Mouse (Mus musculus): ENCODE results near the gene Zbtb38.

Zbtb38 gene

GRCm38 (mm10) chr9:96660510-96661244 lies 92.0 kb downstream of the Zbtb38 start:
- H3K9me3 ChIP-seq (ENCODE audit: low read length), result peaks cover 15% of the 10 kb centered on the region
- TF ChIP-seq NANOG (IDR thresholded peaks at IDR 0.05; ENCODE audit: borderline replicate concordance, low read length), result no peak
- TF ChIP-seq POU5F1 (IDR thresholded peaks at IDR 0.05; ENCODE audit: borderline replicate concordance, low read length), result no peak
- TF ChIP-seq CTCF (conservative IDR thresholded peaks at IDR 0.05; ENCODE audit: low read length), result no peak
- H3K27me3 ChIP-seq (ENCODE audit: insufficient read depth, low read length), result no peaks in the 10 kb centered on the region
- H3K36me3 ChIP-seq (ENCODE audit: insufficient read depth, low read length), result no peaks in the 10 kb centered on the region
- H3K4me3 ChIP-seq (replicated peaks; ENCODE audit: low read length), result no peak overlapping the region
- H3K4me1 ChIP-seq (replicated peaks; ENCODE audit: low read depth, low read length), result no peaks in the 10 kb centered on the region

- H3K4me1 ChIP-seq (replicated peaks; ENCODE audit: low read depth, low read length), result no peaks in the 10 kb centered on the region
- no peaks in the 10 kb centered on the region for H3K36me3 ChIP-seq (ENCODE audit: insufficient read depth, low read length)
- peaks cover 15% of the 10 kb centered on the region for H3K9me3 ChIP-seq (ENCODE audit: low read length)
- H3K4me3 ChIP-seq (replicated peaks; ENCODE audit: low read length), result no peak overlapping the region
- H3K27me3 ChIP-seq (ENCODE audit: insufficient read depth, low read length), result no peaks in the 10 kb centered on the region
- no peak for TF ChIP-seq NANOG (IDR thresholded peaks at IDR 0.05; ENCODE audit: borderline replicate concordance, low read length)
- TF ChIP-seq CTCF (conservative IDR thresholded peaks at IDR 0.05; ENCODE audit: low read length), result no peak
- no peak for TF ChIP-seq POU5F1 (IDR thresholded peaks at IDR 0.05; ENCODE audit: borderline replicate concordance, low read length)
Observed at GRCm38 (mm10) chr9:96659801-96660200, 92.8 kb downstream of the Zbtb38 start.

GRCm38 (mm10) chr9:96653538-96653937 lies 99.1 kb downstream of the Zbtb38 start:
- Histone ChIP-seq H3K4me3 (replicated peaks; ENCODE audit: low read length) (no peak overlapping the region), H3K27me3 (ENCODE audit: insufficient read depth, low read length) (peaks cover 9% of the 10 kb centered on the region)
- TF ChIP-seq POU5F1 (IDR thresholded peaks at IDR 0.05; ENCODE audit: borderline replicate concordance, low read length) (no peak), CTCF (conservative IDR thresholded peaks at IDR 0.05; ENCODE audit: low read length) (no peak), NANOG (IDR thresholded peaks at IDR 0.05; ENCODE audit: borderline replicate concordance, low read length) (no peak)

GRCm38 (mm10) chr9:96652763-96653162 lies 99.9 kb downstream of the Zbtb38 start:
- TF ChIP-seq NANOG (IDR thresholded peaks at IDR 0.05; ENCODE audit: borderline replicate concordance, low read length) (no peak), CTCF (conservative IDR thresholded peaks at IDR 0.05; ENCODE audit: low read length) (peak; percentile 46)
- no peaks in the 10 kb centered on the region for H3K9me3 ChIP-seq (ENCODE audit: low read length)
- H3K4me1 ChIP-seq (replicated peaks; ENCODE audit: low read depth, low read length), result peaks cover 15% of the 10 kb centered on the region
- H3K4me3 ChIP-seq (replicated peaks; ENCODE audit: low read length), result no peak overlapping the region
- H3K27me3 ChIP-seq (ENCODE audit: insufficient read depth, low read length), result peaks cover 10% of the 10 kb centered on the region
- no peaks in the 10 kb centered on the region for H3K36me3 ChIP-seq (ENCODE audit: insufficient read depth, low read length)

More at GRCm38 (mm10) chr9:96653538-96653937, 99.1 kb downstream of the Zbtb38 start:
- Histone ChIP-seq H3K36me3 (ENCODE audit: insufficient read depth, low read length) (no peaks in the 10 kb centered on the region), H3K4me1 (replicated peaks; ENCODE audit: low read depth, low read length) (peaks cover 15% of the 10 kb centered on the region), H3K9me3 (ENCODE audit: low read length) (no peaks in the 10 kb centered on the region)

- Histone ChIP-seq H3K9me3 (ENCODE audit: low read length) (no peaks in the 10 kb centered on the region), H3K4me3 (replicated peaks; ENCODE audit: low read length) (no peak overlapping the region), H3K36me3 (ENCODE audit: insufficient read depth, low read length) (no peaks in the 10 kb centered on the region), H3K4me1 (replicated peaks; ENCODE audit: low read depth, low read length) (peaks cover 15% of the 10 kb centered on the region), H3K27me3 (ENCODE audit: insufficient read depth, low read length) (peaks cover 13% of the 10 kb centered on the region)
- no peak for TF ChIP-seq CTCF (conservative IDR thresholded peaks at IDR 0.05; ENCODE audit: low read length)
- no peak for TF ChIP-seq POU5F1 (IDR thresholded peaks at IDR 0.05; ENCODE audit: borderline replicate concordance, low read length)
- no peak for TF ChIP-seq NANOG (IDR thresholded peaks at IDR 0.05; ENCODE audit: borderline replicate concordance, low read length)
Observed at GRCm38 (mm10) chr9:96650807-96651206, 101.8 kb downstream of the Zbtb38 start.

- H3K36me3 ChIP-seq (ENCODE audit: insufficient read depth, low read length), result no peaks in the 10 kb centered on the region
- peak overlapping the region; percentile 23; the same call in 1 of the 2 replicates for H3K4me3 ChIP-seq (replicated peaks; ENCODE audit: low read length)
- no peaks in the 10 kb centered on the region for H3K9me3 ChIP-seq (ENCODE audit: low read length)
- H3K4me1 ChIP-seq (replicated peaks; ENCODE audit: low read depth, low read length), result peaks cover 15% of the 10 kb centered on the region
- H3K27me3 ChIP-seq (ENCODE audit: insufficient read depth, low read length), result peaks cover 13% of the 10 kb centered on the region
- TF ChIP-seq CTCF (conservative IDR thresholded peaks at IDR 0.05; ENCODE audit: low read length) (no peak), POU5F1 (IDR thresholded peaks at IDR 0.05; ENCODE audit: borderline replicate concordance, low read length) (no peak), NANOG (IDR thresholded peaks at IDR 0.05; ENCODE audit: borderline replicate concordance, low read length) (no peak)
Observed at GRCm38 (mm10) chr9:96649924-96650323, 102.7 kb downstream of the Zbtb38 start.

GRCm38 (mm10) chr9:96649362-96649761 lies 103.3 kb downstream of the Zbtb38 start:
- H3K9me3 ChIP-seq (ENCODE audit: low read length), result no peaks in the 10 kb centered on the region
- H3K4me3 ChIP-seq (replicated peaks; ENCODE audit: low read length), result no peak overlapping the region
- H3K36me3 ChIP-seq (ENCODE audit: insufficient read depth, low read length), result no peaks in the 10 kb centered on the region
- TF ChIP-seq NANOG (IDR thresholded peaks at IDR 0.05; ENCODE audit: borderline replicate concordance, low read length), result no peak
- no peak for TF ChIP-seq CTCF (conservative IDR thresholded peaks at IDR 0.05; ENCODE audit: low read length)
- H3K27me3 ChIP-seq (ENCODE audit: insufficient read depth, low read length), result peaks cover 13% of the 10 kb centered on the region
- H3K4me1 ChIP-seq (replicated peaks; ENCODE audit: low read depth, low read length), result peaks cover 15% of the 10 kb centered on the region

GRCm38 (mm10) chr9:96646668-96647295 lies 105.8 kb downstream of the Zbtb38 start:
- H3K4me3 ChIP-seq (replicated peaks; ENCODE audit: low read length), result no peak overlapping the region
- peaks cover 13% of the 10 kb centered on the region for H3K27me3 ChIP-seq (ENCODE audit: insufficient read depth, low read length)
- H3K9me3 ChIP-seq (ENCODE audit: low read length), result peaks cover 12% of the 10 kb centered on the region
- TF ChIP-seq NANOG (IDR thresholded peaks at IDR 0.05; ENCODE audit: borderline replicate concordance, low read length) (no peak), POU5F1 (IDR thresholded peaks at IDR 0.05; ENCODE audit: borderline replicate concordance, low read length) (no peak), CTCF (conservative IDR thresholded peaks at IDR 0.05; ENCODE audit: low read length) (no peak)
- H3K36me3 ChIP-seq (ENCODE audit: insufficient read depth, low read length), result no peaks in the 10 kb centered on the region
- peaks cover 15% of the 10 kb centered on the region for H3K4me1 ChIP-seq (replicated peaks; ENCODE audit: low read depth, low read length)

Measured in E14TG2a.4 (cell line).